Mouse (Mus musculus) CH12.LX (cell line): ENCODE data around the gene Cd69. TPM values are rescaled to one million over a fixed set of nuclear protein-coding genes. Genes with fewer than 3 reads are reported as not detected.

ENCODE experiments used
- DNase-seq: peaks from one replicate; pipeline ENCODE4 v3.0.0-alpha.2; 2013; ENCODE audit errors: extremely low read depth
- H3K27ac ChIP-seq: 2 replicates; pipeline ENCODE4 v1.5.1; 2012; ENCODE audit warnings: low read depth, mild to moderate bottlenecking, control low read depth, moderate library complexity; ENCODE audit not compliant: insufficient read depth
- H3K27me3 ChIP-seq: replicated peaks from 2 replicates; pipeline ENCODE3; 2012; ENCODE audit warnings: inconsistent platforms
- H3K36me3 ChIP-seq, 2 experiments: replicated peaks in 1 of 2; 2 replicates each; pipeline versions ENCODE3 to v1.6.1; 2012; ENCODE audit warnings: inconsistent platforms in 1 of 2, low read length in 1 of 2, mild to moderate bottlenecking in 1 of 2, mixed read lengths in 1 of 2, moderate library complexity in 1 of 2; ENCODE audit not compliant: control insufficient read depth in 1 of 2, insufficient read depth in 1 of 2
- H3K4me1 ChIP-seq, 2 experiments: 2 replicates each; pipeline ENCODE4 v1.6.1; 2012; ENCODE audit warnings: inconsistent platforms in 1 of 2, moderate library complexity in 1 of 2; ENCODE audit not compliant: insufficient read depth in 2 of 2, control insufficient read depth in 1 of 2
- H3K4me2 ChIP-seq: 2 replicates; pipeline ENCODE4 v1.6.1; 2012; ENCODE audit warnings: low read depth, mild to moderate bottlenecking, control low read depth; ENCODE audit not compliant: poor library complexity, insufficient read depth, severe bottlenecking
- H3K4me3 ChIP-seq, 3 experiments: fragments of 150-350 bp in 1 of 3; sonication (generic) in 1 of 3; replicated peaks in 1 of 3; 2 replicates each; pipeline versions ENCODE3 to v1.5.1; 2011 to 2012; ENCODE audit warnings: low read depth in 2 of 3, low read length in 2 of 3, mild to moderate bottlenecking in 2 of 3, moderate library complexity in 2 of 3, control low read depth in 1 of 3, improper control_type of control experiment in 1 of 3, inconsistent platforms in 1 of 3, mixed read lengths in 1 of 3; ENCODE audit not compliant: poor library complexity in 1 of 3
- H3K79me2 ChIP-seq: replicated peaks from 2 replicates; pipeline ENCODE4 v1.6.1; 2012; ENCODE audit warnings: mild to moderate bottlenecking, moderate library complexity; ENCODE audit not compliant: control insufficient read depth, poor library complexity, insufficient read depth, severe bottlenecking; ENCODE audit errors: extremely low read depth
- H3K9ac ChIP-seq: 2 replicates; pipeline ENCODE4 v1.6.1; 2012; ENCODE audit warnings: low read depth, mild to moderate bottlenecking, control low read depth, moderate library complexity; ENCODE audit not compliant: insufficient read depth
- H3K9me3 ChIP-seq: replicated peaks from 2 replicates; pipeline ENCODE3; 2012; ENCODE audit warnings: low read length, inconsistent platforms, mixed read lengths
- CHD1 ChIP-seq: IDR thresholded peaks from 2 replicates; pipeline ENCODE4 v1.6.1; 2012; ENCODE audit warnings: low read depth, low read length, improper control_type of control experiment, inconsistent platforms
- CTCF ChIP-seq, 2 experiments: IDR thresholded peaks in 1 of 2; conservative IDR thresholded peaks in 1 of 2; 2 replicates each; pipeline ENCODE4 v1.5.1; 2011 to 2012; ENCODE audit warnings: low read depth in 2 of 2, low read length in 2 of 2, improper control_type of control experiment in 1 of 2, inconsistent platforms in 1 of 2, mild to moderate bottlenecking in 1 of 2, moderate library complexity in 1 of 2
- E2F4 ChIP-seq: IDR thresholded peaks from 2 replicates; pipeline ENCODE4 v1.6.1; 2011; ENCODE audit warnings: low read depth, low read length, improper control_type of control experiment; ENCODE audit not compliant: insufficient replicate concordance
- EP300 ChIP-seq: IDR thresholded peaks from 2 replicates; pipeline ENCODE4 v1.6.1; 2011; ENCODE audit warnings: low read length, improper control_type of control experiment
- MEF2A ChIP-seq: IDR thresholded peaks from 2 replicates; pipeline ENCODE4 v1.6.1; 2014; ENCODE audit warnings: low read depth, mild to moderate bottlenecking, inconsistent platforms, low read length, improper control_type of control experiment, borderline replicate concordance
- MYC ChIP-seq: IDR thresholded peaks from 2 replicates; pipeline ENCODE4 v1.6.1; 2011; ENCODE audit warnings: low read depth, mild to moderate bottlenecking, improper control_type of control experiment, low read length
- NELFE ChIP-seq: IDR thresholded peaks from 2 replicates; pipeline ENCODE4 v1.6.1; 2011; ENCODE audit warnings: low read depth, low read length, improper control_type of control experiment
- PAX5 ChIP-seq: IDR thresholded peaks from 2 replicates; pipeline ENCODE4 v1.6.1; 2012; ENCODE audit warnings: low read length, inconsistent platforms, mixed read lengths
- POLR2A ChIP-seq: IDR thresholded peaks from 2 replicates; pipeline ENCODE4 v1.6.1; 2011; ENCODE audit warnings: low read depth, mild to moderate bottlenecking, improper control_type of control experiment, low read length
- RAD21 ChIP-seq: IDR thresholded peaks from 2 replicates; pipeline ENCODE4 v1.6.1; 2011; ENCODE audit warnings: low read depth, mild to moderate bottlenecking, low read length, improper control_type of control experiment, moderate library complexity
- SIN3A ChIP-seq: IDR thresholded peaks from 2 replicates; pipeline ENCODE4 v1.6.1; 2012; ENCODE audit warnings: low read length, improper control_type of control experiment, inconsistent platforms
- SMC3 ChIP-seq: IDR thresholded peaks from 2 replicates; pipeline ENCODE4 v1.6.1; 2011; ENCODE audit warnings: low read depth, low read length, improper control_type of control experiment
- TBP ChIP-seq: conservative IDR thresholded peaks from 2 replicates; pipeline ENCODE4 v1.6.1; 2011; ENCODE audit warnings: low read depth, low read length, improper control_type of control experiment
- TCF12 ChIP-seq: IDR thresholded peaks from 2 replicates; pipeline ENCODE4 v1.6.1; 2014; ENCODE audit warnings: low read depth, mild to moderate bottlenecking, inconsistent platforms, low read length, improper control_type of control experiment
- ZC3H11A ChIP-seq: IDR thresholded peaks from 2 replicates; pipeline ENCODE4 v1.6.1; 2012; ENCODE audit warnings: low read depth, mild to moderate bottlenecking, inconsistent platforms, low read length, improper control_type of control experiment
- ZNF384 ChIP-seq: IDR thresholded peaks from 2 replicates; pipeline ENCODE4 v1.6.1; 2012; ENCODE audit warnings: low read depth, low read length, improper control_type of control experiment, inconsistent platforms
- dilution Hi-C: fragments of 300-500 bp; cut with MboI; formaldehyde crosslinking; loops from 2 replicates; pipeline ENCODE4 v1.14.3; 2020; ENCODE audit warnings: low sequenced_read_pairs; ENCODE audit not compliant: extremely low pct_unique_long_range_greater_than_20kb, extremely low pct_ligation_motif_present
- in situ Hi-C: fragments of 300-500 bp; cut with MboI; formaldehyde crosslinking; loops from 3 replicates; pipeline ENCODE4 v1.14.3; 2019; ENCODE audit warnings: low sequenced_read_pairs, low pct_ligation_motif_present, low pct_unique_long_range_greater_than_20kb, mixed read lengths
- polyA plus RNA-seq: library from polyadenylated mRNA; unstranded; fragments of >175 nt; gene quantifications from 2 replicates; pipeline ENCODE4 v1.2.1, GENCODE M21; 2012; ENCODE audit warnings: low read depth; ENCODE audit not compliant: insufficient read length
- total RNA-seq, 2 experiments: library from RNA; depleted of rRNA; stranded (reverse); fragments of 300-350 nt in 1 of 2; fragments of >200 nt in 1 of 2; gene quantifications; 2 replicates each; pipeline ENCODE4 v1.2.3; 2012 to 2014

The Cd69 gene
- total and polyA plus RNA-seq, 3 experiments = 71.2 to 229 (median 132) TPM

- in situ Hi-C loops = loop anchor here (5.0 kb wide), 1 partner anchor 52 kb away; no protein-coding TSS in a partner anchor
- dilution Hi-C loops = no loop called here
- Histone ChIP-seq H3K36me3 (no peaks in the 10 kb centered on the region), H3K27me3 (no peaks in the 10 kb centered on the region), H3K4me1 (peaks cover 7 to 57% of the 10 kb centered on the region in 2 experiments; a peak in 3 of 4 replicates), H3K9ac (peak overlapping the region; percentile 9; the same call in 1 of the 2 replicates), H3K4me3 (no peak overlapping the region), H3K79me2 (0 out of 2 replicates have a peak, but pooled peaks cover 4% of the 10 kb centered on the region), H3K9me3 (no peaks in the 10 kb centered on the region), H3K4me2 (peak overlapping the region; percentile 2; the same call in 1 of the 2 replicates), H3K27ac (no peak overlapping the region)
- no peak for DNase-seq
- TF ChIP-seq PAX5 = no peak
- peak in 1 of 2 experiments; percentile 35; a peak in 2 of 4 replicates for TF ChIP-seq CTCF (conservative IDR thresholded peaks at IDR 0.05 in 1 of 2, IDR thresholded peaks at IDR 0.05 in 1 of 2; ENCODE audit: low read depth in 2 of 2, low read length in 2 of 2)
Measured at GRCm38 (mm10) chr6:129319331-129319730, 44.1 kb upstream of the Cd69 start.

- Histone ChIP-seq H3K4me1 (peaks cover 10 to 67% of the 10 kb centered on the region in 2 experiments; a peak in 3 of 4 replicates), H3K9me3 (no peaks in the 10 kb centered on the region), H3K36me3 (no peaks in the 10 kb centered on the region), H3K27ac (no peak overlapping the region), H3K4me2 (no peak overlapping the region), H3K4me3 (no peak overlapping the region), H3K27me3 (no peaks in the 10 kb centered on the region), H3K9ac (no peak overlapping the region), H3K79me2 (0 out of 2 replicates have a peak, but pooled peaks cover 4% of the 10 kb centered on the region)
- in situ Hi-C loops (loop anchor here (5.0 kb wide), 1 partner anchor 51 kb away; no protein-coding TSS in a partner anchor), dilution Hi-C loops (no loop called here)
- peak; percentile 48 for DNase-seq
- TF ChIP-seq MYC = peak; percentile 26; the same call in 1 of the 2 replicates
- peak; percentile 59 for TF ChIP-seq SIN3A
- TF ChIP-seq TBP = no peak
- TF ChIP-seq ZC3H11A = peak; percentile 89
- no peak for TF ChIP-seq POLR2A
- TF ChIP-seq CHD1 = 0 out of 2 replicates have a peak, but pooled peaks have one; percentile 24
- peak; percentile 95 for TF ChIP-seq RAD21
- peak; percentile 98 for TF ChIP-seq SMC3
- no peak; the same call in 1 of the 2 replicates for TF ChIP-seq NELFE
- TF ChIP-seq CTCF (conservative IDR thresholded peaks at IDR 0.05 in 1 of 2, IDR thresholded peaks at IDR 0.05 in 1 of 2; ENCODE audit: low read depth in 2 of 2, low read length in 2 of 2) = peak; percentile 27 to 97; a peak in 3 of 4 replicates
- TF ChIP-seq MEF2A = no peak
- TF ChIP-seq TCF12 = 0 out of 2 replicates have a peak, but pooled peaks have one; percentile 25
Measured at GRCm38 (mm10) chr6:129318395-129318794, 43.2 kb upstream of the Cd69 start.

GRCm38 (mm10) chr6:129316463-129316862, 41.2 kb upstream of the Cd69 start:
- in situ Hi-C loops = loop anchor here (5.0 kb wide), 1 partner anchor 49 kb away; no protein-coding TSS in a partner anchor
- Histone ChIP-seq H3K4me2 (peak overlapping the region; percentile 98), H3K9ac (peak overlapping the region; percentile 90), H3K79me2 (0 out of 2 replicates have a peak, but pooled peaks cover 4% of the 10 kb centered on the region), H3K27me3 (no peaks in the 10 kb centered on the region), H3K27ac (peak overlapping the region; percentile 87), H3K36me3 (no peaks in the 10 kb centered on the region), H3K9me3 (no peaks in the 10 kb centered on the region), H3K4me1 (peaks cover 12 to 78% of the 10 kb centered on the region in 2 experiments; a peak in 3 of 4 replicates), H3K4me3 (no peak overlapping the region)
- no peak for DNase-seq
- TF ChIP-seq E2F4 = no peak
- peak; percentile 32; the same call in 1 of the 2 replicates for TF ChIP-seq EP300
- no peak for TF ChIP-seq ZNF384
- 0 out of 2 replicates have a peak, but pooled peaks have one; percentile 10 for TF ChIP-seq TCF12
- dilution Hi-C loops = no loop called here
